Mouse (Mus musculus): ENCODE measurements around the gene Cyb5r2.

- TF ChIP-seq CTCF (IDR thresholded peaks at IDR 0.05; ENCODE audit: borderline replicate concordance, insufficient read depth, low read depth, low read length): no peak
- TF ChIP-seq POLR2A (IDR thresholded peaks at IDR 0.05; ENCODE audit: borderline replicate concordance, insufficient read depth, low read length): no peak
Observed at GRCm38 (mm10) chr7:107707650-107708049, 50.2 kb downstream of the Cyb5r2 start.

Data from cerebellum, adult 2 months (tissue).